Mouse (Mus musculus): ENCODE results near the gene Mtor. TPM values are rescaled to one million over a fixed set of nuclear protein-coding genes. Genes with fewer than 3 reads are reported as not detected.

Gene Mtor
- total and polyA plus RNA-seq, 2 experiments from 2014 or later, result 20.5 to 31.2 TPM

DNA sequence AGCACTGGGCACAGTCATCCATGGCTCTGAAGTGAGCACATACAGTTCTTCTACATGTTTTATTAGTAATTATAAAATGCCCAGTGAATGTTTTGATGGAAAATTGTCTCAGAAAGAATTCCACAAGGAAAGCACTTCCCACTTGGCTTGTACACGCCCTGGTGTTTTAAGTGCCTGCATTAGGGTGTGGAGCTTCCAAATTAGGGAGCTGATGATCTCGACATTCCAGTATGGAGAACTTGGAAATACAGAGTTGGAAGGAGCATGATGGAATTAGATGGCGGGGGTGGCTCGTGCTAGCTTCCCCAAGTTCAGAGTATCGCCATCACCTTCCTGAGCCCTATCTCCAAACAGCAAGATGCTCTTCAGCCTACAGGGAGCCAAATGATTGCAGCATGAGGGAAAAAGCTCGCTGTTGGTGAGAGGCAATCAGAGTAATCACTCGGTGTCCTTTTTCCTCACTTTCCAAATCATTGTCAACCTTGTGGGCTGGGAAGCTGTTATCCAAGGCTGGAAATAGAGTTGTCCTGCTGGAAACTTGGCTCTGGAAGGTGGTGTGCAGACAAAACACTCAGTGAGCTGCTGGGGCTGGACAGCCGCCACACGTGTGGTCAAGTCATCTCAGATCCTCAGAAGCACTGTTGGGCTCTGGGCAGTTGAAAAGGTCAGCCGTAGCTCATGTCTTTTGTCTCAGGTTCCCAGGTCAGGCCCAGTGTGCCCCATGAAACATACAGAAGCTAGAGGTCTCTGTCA, 78.9 kb downstream of the Mtor start:
- DNase-seq (ENCODE audit: low spot score) (no peak), ATAC-seq (ENCODE audit: insufficient read depth, low read depth) (no peak)
- TF ChIP-seq CTCF (IDR thresholded peaks at IDR 0.05; ENCODE audit: low read depth) (no peak), EP300 (IDR thresholded peaks at IDR 0.05; ENCODE audit: low read depth) (no peak)
- Histone ChIP-seq H3K4me3 (ENCODE audit: low read depth, low read length) (no peak overlapping the region), H3K4me1 (ENCODE audit: control insufficient read depth, insufficient read depth) (no peaks in the 10 kb centered on the region), H3K27me3 (ENCODE audit: control insufficient read depth, insufficient read depth, low read length) (no peaks in the 10 kb centered on the region), H3K9ac (replicated peaks; ENCODE audit: low read depth, low read length) (no peak overlapping the region), H3K36me3 (replicated peaks; ENCODE audit: control insufficient read depth, insufficient read depth, low read length) (peaks cover 82% of the 10 kb centered on the region), H3K9me3 (replicated peaks; ENCODE audit: control insufficient read depth, low read length) (no peaks in the 10 kb centered on the region), H3K4me2 (ENCODE audit: low read depth, low read length) (no peak overlapping the region), H3K27ac (ENCODE audit: low read depth) (no peak overlapping the region)
- 64% methylated on average over 10 of the region's 10 CpGs for WGBS

DNA sequence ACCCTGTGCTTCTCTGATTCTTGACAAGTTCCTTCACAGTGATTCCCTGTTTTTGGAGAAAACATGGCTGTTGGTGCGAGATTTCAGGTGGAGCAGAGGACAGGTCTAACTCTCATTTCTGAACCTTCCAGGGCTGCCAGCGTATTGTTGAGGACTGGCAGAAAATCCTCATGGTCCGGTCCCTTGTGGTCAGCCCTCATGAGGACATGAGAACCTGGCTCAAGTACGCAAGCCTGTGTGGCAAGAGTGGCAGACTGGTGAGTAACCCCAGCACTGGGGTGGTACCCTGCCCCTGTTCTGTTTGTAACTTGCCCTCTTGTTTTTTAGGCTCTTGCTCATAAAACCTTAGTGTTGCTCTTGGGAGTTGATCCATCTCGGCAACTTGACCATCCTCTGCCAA, 81.9 kb downstream of the Mtor start:
- Histone ChIP-seq H3K36me3 (replicated peaks; ENCODE audit: control insufficient read depth, insufficient read depth, low read length) (peaks cover 81% of the 10 kb centered on the region), H3K9me3 (replicated peaks; ENCODE audit: control insufficient read depth, low read length) (no peaks in the 10 kb centered on the region), H3K4me1 (ENCODE audit: control insufficient read depth, insufficient read depth) (no peaks in the 10 kb centered on the region), H3K9ac (replicated peaks; ENCODE audit: low read depth, low read length) (no peak overlapping the region), H3K27ac (ENCODE audit: low read depth) (no peak overlapping the region), H3K27me3 (ENCODE audit: control insufficient read depth, insufficient read depth, low read length) (no peaks in the 10 kb centered on the region), H3K4me3 (ENCODE audit: low read depth, low read length) (no peak overlapping the region), H3K4me2 (ENCODE audit: low read depth, low read length) (no peak overlapping the region)
- DNase-seq (ENCODE audit: low spot score), result no peak
- no peak for ATAC-seq (ENCODE audit: insufficient read depth, low read depth)
- WGBS, result 98% methylated on average over 5 of the region's 5 CpGs
- TF ChIP-seq EP300 (IDR thresholded peaks at IDR 0.05; ENCODE audit: low read depth) (no peak), CTCF (IDR thresholded peaks at IDR 0.05; ENCODE audit: low read depth) (no peak)

DNA sequence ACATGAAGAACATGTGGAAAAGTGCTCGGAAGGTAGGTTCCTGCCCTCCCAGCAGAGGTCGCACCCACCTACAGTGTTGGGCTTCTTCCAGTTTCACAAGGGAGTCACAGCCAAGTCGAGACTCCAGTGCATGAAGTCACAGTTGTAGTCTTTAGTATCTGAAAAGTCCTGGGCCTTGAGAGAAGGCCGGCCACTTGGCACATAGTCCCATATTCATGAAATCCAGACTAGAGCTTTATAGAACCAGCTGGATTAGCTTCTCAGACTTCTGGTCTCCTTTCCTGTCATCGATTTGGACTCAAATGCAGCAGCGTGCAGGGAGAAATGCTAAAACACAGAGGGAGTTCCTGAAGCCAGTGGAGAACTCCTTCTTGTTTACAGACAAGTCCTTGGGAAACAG, 82.4 kb downstream of the Mtor start:
- H3K4me1 ChIP-seq (ENCODE audit: control insufficient read depth, insufficient read depth), result no peaks in the 10 kb centered on the region
- 81% methylated on average over 6 of the region's 6 CpGs for WGBS
- no peak for TF ChIP-seq CTCF (IDR thresholded peaks at IDR 0.05; ENCODE audit: low read depth)
- TF ChIP-seq EP300 (IDR thresholded peaks at IDR 0.05; ENCODE audit: low read depth), result no peak

DNA sequence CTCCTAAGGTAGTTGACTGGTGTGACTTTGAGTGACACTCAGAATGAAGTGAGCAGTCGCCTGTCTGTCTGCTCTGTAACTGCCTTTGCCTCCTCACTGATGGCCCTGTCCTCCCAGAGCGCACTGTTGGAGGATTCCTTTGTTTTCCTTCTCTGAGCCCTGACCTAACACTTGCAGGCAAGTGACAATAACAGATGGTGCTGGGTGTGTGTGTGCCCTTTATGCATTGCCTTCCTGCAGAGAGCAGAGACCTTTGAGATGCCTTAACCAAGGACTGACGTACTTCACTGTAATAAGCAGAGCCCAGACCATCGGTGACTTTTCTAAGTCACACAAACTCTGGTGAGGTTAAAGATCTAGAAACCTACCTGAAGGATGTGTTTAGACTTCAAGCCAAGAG, 82.9 kb downstream of the Mtor start:
- Histone ChIP-seq H3K4me1 (ENCODE audit: control insufficient read depth, insufficient read depth) (no peaks in the 10 kb centered on the region), H3K9me3 (replicated peaks; ENCODE audit: control insufficient read depth, low read length) (no peaks in the 10 kb centered on the region), H3K27ac (ENCODE audit: low read depth) (peak overlapping the region; percentile 23; the same call in 1 of the 2 replicates), H3K4me3 (ENCODE audit: low read depth, low read length) (no peak overlapping the region), H3K27me3 (ENCODE audit: control insufficient read depth, insufficient read depth, low read length) (no peaks in the 10 kb centered on the region), H3K36me3 (replicated peaks; ENCODE audit: control insufficient read depth, insufficient read depth, low read length) (peaks cover 81% of the 10 kb centered on the region), H3K9ac (replicated peaks; ENCODE audit: low read depth, low read length) (no peak overlapping the region), H3K4me2 (ENCODE audit: low read depth, low read length) (no peak overlapping the region)
- no peak for DNase-seq (ENCODE audit: low spot score)
- TF ChIP-seq CTCF (IDR thresholded peaks at IDR 0.05; ENCODE audit: low read depth) (no peak), EP300 (IDR thresholded peaks at IDR 0.05; ENCODE audit: low read depth) (no peak)
- no peak for ATAC-seq (ENCODE audit: insufficient read depth, low read depth)
- WGBS, result 80% methylated on average over 4 of the region's 4 CpGs

More for the DNA sequence above, 82.4 kb downstream of the Mtor start:
- Histone ChIP-seq H3K4me2 (ENCODE audit: low read depth, low read length) (no peak overlapping the region), H3K9ac (replicated peaks; ENCODE audit: low read depth, low read length) (no peak overlapping the region), H3K9me3 (replicated peaks; ENCODE audit: control insufficient read depth, low read length) (no peaks in the 10 kb centered on the region), H3K27me3 (ENCODE audit: control insufficient read depth, insufficient read depth, low read length) (no peaks in the 10 kb centered on the region), H3K4me3 (ENCODE audit: low read depth, low read length) (no peak overlapping the region), H3K36me3 (replicated peaks; ENCODE audit: control insufficient read depth, insufficient read depth, low read length) (peaks cover 81% of the 10 kb centered on the region), H3K27ac (ENCODE audit: low read depth) (peak overlapping the region; percentile 23; the same call in 1 of the 2 replicates)
- no peak for ATAC-seq (ENCODE audit: insufficient read depth, low read depth)
- peak; percentile 11 for DNase-seq (ENCODE audit: low spot score)

DNA sequence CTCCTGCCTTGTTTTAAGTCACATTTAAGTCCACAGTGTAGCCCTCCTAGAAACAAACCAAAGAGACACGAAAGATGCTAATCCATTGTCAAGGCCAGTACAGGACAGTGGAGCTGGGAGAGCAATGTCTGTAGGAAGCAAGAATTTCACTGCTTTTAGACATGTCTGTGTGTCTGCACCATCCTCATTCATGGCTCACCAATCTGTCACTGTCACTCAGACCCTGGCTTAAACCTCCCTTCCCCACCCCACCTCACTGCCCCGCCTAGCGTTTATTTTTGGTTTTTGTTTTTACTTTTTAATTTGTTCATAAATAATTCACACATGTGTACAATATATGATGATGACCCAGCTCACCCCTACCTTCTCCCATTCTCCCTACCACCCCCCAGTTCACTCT, 84.1 kb downstream of the Mtor start:
- Histone ChIP-seq H3K4me1 (ENCODE audit: control insufficient read depth, insufficient read depth) (no peaks in the 10 kb centered on the region), H3K4me2 (ENCODE audit: low read depth, low read length) (no peak overlapping the region), H3K9ac (replicated peaks; ENCODE audit: low read depth, low read length) (no peak overlapping the region), H3K9me3 (replicated peaks; ENCODE audit: control insufficient read depth, low read length) (no peaks in the 10 kb centered on the region), H3K36me3 (replicated peaks; ENCODE audit: control insufficient read depth, insufficient read depth, low read length) (peaks cover 81% of the 10 kb centered on the region), H3K27me3 (ENCODE audit: control insufficient read depth, insufficient read depth, low read length) (no peaks in the 10 kb centered on the region), H3K4me3 (ENCODE audit: low read depth, low read length) (no peak overlapping the region), H3K27ac (ENCODE audit: low read depth) (no peak overlapping the region)
- ATAC-seq (ENCODE audit: insufficient read depth, low read depth) (no peak), DNase-seq (ENCODE audit: low spot score) (no peak)
- 93% methylated on average over 3 of the region's 3 CpGs for WGBS
- TF ChIP-seq EP300 (IDR thresholded peaks at IDR 0.05; ENCODE audit: low read depth) (no peak), CTCF (IDR thresholded peaks at IDR 0.05; ENCODE audit: low read depth) (no peak)
